Mouse (Mus musculus): ENCODE measurements around the gene Hectd1.

The Hectd1 gene

DNA sequence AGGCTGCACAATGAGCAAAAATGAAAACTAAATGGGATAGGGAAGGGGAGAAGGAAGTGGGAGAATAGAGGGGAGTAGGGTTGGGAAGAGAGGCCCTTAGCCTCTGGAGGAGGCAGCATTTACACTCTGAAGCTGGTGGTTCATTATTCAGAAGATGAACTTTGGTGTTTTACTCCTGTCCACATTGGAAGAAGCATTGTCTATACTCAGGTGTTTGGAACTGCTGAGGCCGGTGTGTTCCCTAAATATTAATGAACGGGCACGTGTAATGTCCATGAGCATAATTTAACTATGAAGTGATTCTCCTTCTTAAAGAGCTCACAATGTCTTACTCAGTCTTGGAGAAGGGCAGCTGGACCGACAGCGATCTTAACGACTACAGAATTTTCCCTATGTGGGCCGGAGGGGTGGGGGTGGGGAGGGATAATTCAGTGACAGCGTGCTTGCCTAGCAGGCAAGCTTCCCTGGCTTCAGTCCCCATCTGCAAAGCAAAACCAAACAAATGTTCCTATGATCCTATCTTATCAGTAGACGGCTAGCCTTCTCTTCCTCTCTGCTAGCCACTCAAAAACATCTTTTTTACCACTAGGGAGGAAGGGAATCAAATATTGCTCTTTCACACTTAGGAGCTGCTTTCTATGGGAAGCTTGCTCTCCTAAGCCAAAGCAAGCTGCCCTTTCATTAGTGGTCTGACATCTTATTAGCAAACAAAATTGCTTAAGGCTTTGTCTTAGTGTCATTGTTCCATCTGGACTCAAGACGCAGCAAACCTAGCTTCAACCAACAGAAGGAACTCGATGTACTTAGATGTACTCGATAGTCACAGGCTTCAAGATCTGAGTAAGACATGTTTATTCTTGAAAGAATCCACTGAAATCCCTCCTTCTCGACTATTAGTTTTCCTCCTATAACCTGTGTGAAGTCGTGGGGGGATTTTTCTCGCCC lies 14.5 kb upstream of the Hectd1 start:
- DNase-seq (ENCODE audit: low spot score) = no peak

- DNase-seq (ENCODE audit: low spot score) = no peak
Measured at GRCm38 (mm10) chr12:51842081-51842864, 12.9 kb upstream of the Hectd1 start.

DNA sequence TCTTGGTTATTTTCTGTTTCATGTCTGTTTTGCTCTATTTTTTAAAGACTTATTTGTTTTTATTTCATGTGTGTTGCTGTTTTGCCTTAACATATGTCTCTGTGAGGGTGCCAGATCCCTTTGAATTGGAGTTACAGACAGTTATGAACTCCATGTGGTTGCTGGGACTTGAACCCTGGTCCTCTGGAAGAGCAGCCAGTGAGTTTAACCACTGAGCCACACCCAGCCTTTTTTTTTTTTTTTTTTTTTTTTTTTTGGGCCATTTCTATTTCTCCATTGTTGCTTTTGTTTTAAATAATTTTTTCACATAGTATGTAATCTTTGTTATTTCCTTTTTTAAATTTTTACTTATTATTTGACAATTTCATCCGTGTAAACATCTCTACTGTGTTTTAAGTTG lies 10.5 kb upstream of the Hectd1 start:
- no peak for DNase-seq (ENCODE audit: low spot score)

GRCm38 (mm10) chr12:51835219-51835618 lies 5.9 kb upstream of the Hectd1 start:
- no peak for DNase-seq (ENCODE audit: low spot score)

DNA sequence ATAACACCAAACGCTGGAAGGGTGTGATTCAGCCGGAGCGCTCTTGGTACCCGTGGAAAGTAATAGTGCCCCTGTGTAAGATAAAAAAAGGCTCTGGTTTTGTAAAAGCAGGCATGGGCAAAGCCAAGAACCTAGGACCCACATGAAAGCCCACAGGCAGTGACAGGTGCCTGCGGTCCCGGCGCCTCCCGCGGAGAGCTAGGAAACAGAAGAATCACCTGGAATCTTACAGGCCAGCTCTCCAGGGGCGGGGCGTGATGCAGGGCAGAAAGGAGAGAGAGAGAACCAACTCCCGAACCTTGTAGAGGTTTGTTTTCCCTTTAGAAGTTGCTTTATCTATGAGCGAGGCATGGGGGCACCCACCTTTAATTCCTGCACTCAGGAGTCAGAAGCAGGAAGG lies 2.6 kb upstream of the Hectd1 start:
- no peak for DNase-seq (ENCODE audit: low spot score)

- no peak for DNase-seq (ENCODE audit: low spot score)
Measured at GRCm38 (mm10) chr12:51831296-51831695, 2.0 kb upstream of the Hectd1 start.

- DNase-seq (ENCODE audit: low spot score) = no peak
Measured at GRCm38 (mm10) chr12:51830671-51831070, 1.3 kb upstream of the Hectd1 start.

GRCm38 (mm10) chr12:51830077-51830402 lies 704 bp upstream of the Hectd1 start:
- DNase-seq (ENCODE audit: low spot score) = peak; percentile 74

DNA sequence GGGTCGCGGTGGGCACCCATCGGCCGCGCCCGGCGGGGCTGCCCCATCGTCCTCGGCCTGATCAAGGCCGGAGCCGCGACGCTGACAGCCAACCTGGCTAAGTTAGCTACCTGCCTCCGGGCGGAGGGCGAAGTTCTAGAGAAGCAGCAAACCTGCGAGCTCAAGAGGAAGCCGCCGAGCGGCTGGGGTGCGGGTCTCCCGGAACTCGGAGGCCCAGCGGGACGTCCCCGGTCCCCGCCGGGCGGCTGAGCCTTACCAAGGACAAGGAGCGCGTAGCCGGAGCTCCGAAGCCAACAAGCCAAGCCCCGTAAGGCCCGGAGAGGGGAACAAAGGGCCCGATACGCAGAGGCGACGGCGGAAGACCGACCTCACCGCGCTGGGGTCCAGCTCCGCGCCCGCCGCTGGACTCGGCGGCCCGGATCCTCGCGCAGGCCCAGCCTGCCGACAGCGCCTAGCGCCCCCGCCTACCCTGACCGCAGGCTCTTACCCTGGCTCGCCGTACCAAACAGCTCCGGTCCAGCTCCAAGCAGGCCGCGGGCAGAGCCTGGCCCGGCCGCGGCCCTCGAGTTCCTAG lies 533 bp downstream of the Hectd1 start:
- DNase-seq (ENCODE audit: low spot score) = peak; percentile 58

GRCm38 (mm10) chr12:51827958-51828650 lies 1.2 kb downstream of the Hectd1 start:
- DNase-seq (ENCODE audit: low spot score) = no peak

GRCm38 (mm10) chr12:51825338-51825737 lies 4.0 kb downstream of the Hectd1 start:
- no peak for DNase-seq (ENCODE audit: low spot score)

DNA sequence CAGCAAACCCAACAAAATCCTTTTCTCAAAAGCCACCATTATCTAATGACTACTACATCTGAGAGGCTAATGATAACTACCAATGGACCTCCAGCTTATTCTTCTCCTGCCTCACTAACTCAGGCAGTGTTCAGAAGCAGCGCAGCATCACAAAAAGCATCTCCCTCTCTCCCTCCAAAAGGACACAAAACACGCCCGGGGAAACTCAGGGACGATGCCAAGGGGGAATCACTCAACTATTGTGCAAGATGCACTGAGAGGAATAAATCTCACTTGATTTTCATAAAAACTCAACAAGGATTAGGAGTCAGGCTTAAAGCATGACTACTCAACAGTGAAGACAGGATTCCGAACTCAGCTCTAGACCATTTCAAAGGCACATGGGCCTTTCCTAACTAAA lies 6.0 kb downstream of the Hectd1 start:
- DNase-seq (ENCODE audit: low spot score) = no peak

GRCm38 (mm10) chr12:51822861-51823260 lies 6.5 kb downstream of the Hectd1 start:
- no peak for DNase-seq (ENCODE audit: low spot score)

- no peak for DNase-seq (ENCODE audit: low spot score)
Measured at GRCm38 (mm10) chr12:51822236-51822635, 7.1 kb downstream of the Hectd1 start.

DNA sequence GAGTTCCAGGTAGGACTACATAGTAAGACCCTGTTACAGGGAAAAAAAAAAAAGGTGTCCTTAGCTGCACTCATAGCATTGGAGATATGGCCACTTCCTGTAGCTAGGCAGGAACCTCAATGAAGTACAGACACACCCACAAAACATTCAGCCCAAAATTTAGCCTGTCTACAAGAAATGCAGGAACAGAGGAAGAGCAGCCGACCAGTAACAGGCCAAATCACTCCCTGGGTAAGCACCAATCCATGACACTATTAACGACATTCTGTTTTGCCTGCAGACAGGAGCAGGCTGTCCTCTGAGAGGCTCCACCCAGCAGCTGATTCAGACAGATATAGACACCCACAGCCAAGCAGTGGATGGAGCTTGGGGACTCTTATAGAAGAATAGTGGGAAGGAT lies 8.1 kb downstream of the Hectd1 start:
- DNase-seq (ENCODE audit: low spot score) = no peak

GRCm38 (mm10) chr12:51819951-51820498 lies 9.3 kb downstream of the Hectd1 start:
- DNase-seq (ENCODE audit: low spot score) = no peak

GRCm38 (mm10) chr12:51817815-51818613 lies 11.3 kb downstream of the Hectd1 start:
- no peak for DNase-seq (ENCODE audit: low spot score)

- DNase-seq (ENCODE audit: low spot score) = no peak
Measured at GRCm38 (mm10) chr12:51811388-51812140, 17.8 kb downstream of the Hectd1 start.

DNA sequence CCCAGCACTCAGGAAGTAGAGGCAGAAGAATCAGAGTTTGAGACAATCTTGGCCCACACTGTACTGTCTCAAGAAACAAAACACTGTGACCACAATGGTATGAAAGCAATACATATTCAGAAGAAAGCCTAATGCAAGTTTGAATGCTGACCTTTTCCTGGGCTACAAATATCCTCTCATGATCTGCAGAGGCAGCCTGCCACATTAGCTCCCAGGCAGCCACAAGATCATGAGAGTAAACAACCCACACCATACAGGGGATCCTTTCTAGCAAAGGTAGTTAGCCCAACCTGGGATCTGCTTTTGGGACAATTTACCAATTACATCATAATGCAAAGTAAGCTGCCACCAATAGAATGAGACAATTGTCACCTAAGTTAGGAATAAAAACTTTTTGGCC lies 18.8 kb downstream of the Hectd1 start:
- DNase-seq (ENCODE audit: low spot score) = no peak

DNA sequence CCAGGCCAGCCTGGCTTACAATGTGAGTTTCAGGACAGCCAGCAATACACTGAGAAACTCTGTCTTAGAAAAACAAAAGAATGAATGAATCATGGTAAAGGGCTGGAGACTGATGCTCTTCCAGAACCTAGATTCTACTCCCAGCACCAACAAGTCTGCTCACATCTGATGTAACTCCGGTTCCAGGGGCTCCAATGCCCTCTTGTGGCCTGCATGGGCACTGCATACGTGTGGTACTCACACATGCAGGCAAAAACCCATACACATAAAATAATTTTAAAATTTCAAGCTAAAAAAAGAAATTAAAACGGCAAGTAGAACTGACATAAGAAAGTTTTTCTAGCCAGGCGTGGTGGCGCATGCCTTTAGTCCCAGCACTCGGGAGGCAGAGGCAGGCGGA lies 44.5 kb downstream of the Hectd1 start:
- peak; percentile 31 for DNase-seq (ENCODE audit: low spot score)

Data from embryo, embryonic 10 days (tissue).